Mouse (Mus musculus) midbrain, embryonic 13.5 days (tissue): ENCODE measurements around the gene Pisd. TPM values are rescaled to one million over a fixed set of nuclear protein-coding genes. Genes with fewer than 3 reads are reported as not detected.
A peak's percentile ranks its signal among the peaks of the same experiment; 100 is the strongest.
"Not testable (repeated sequence)": the region's sequence is repeated elsewhere in the genome, so short reads cannot be mapped to it uniquely, and the experiment has no call there.

Source experiments
- ATAC-seq: fragments of 200-750 bp; cut with Nextera tagmentation; 2 replicates; pipeline ENCODE4 v1.8.0; 2017; ENCODE audit warnings: mild to moderate bottlenecking, moderate TSS enrichment, moderate library complexity
- H3K27ac ChIP-seq: fragments of 300-500 bp; sonication (generic); 2 replicates; pipeline ENCODE4 v1.5.1; 2015; ENCODE audit warnings: inconsistent platforms, mild to moderate bottlenecking, moderate library complexity
- H3K27me3 ChIP-seq: fragments of 300-500 bp; sonication (generic); 2 replicates; pipeline ENCODE4 v1.6.1; 2015; ENCODE audit warnings: mild to moderate bottlenecking, inconsistent platforms
- H3K36me3 ChIP-seq: fragments of 300-500 bp; sonication (generic); 2 replicates; pipeline ENCODE4 v1.6.1; 2015; ENCODE audit warnings: mild to moderate bottlenecking, inconsistent platforms
- H3K4me1 ChIP-seq: fragments of 300-500 bp; sonication (generic); replicated peaks from 2 replicates; pipeline ENCODE4 v1.6.1; 2015; ENCODE audit warnings: inconsistent platforms
- H3K4me2 ChIP-seq: fragments of 300-500 bp; sonication (generic); replicated peaks from 2 replicates; pipeline ENCODE4 v1.6.1; 2015; ENCODE audit warnings: moderate library complexity, mild to moderate bottlenecking, inconsistent platforms
- H3K4me3 ChIP-seq: fragments of 300-500 bp; sonication (generic); replicated peaks from 2 replicates; pipeline ENCODE4 v1.5.1; 2015; ENCODE audit warnings: mild to moderate bottlenecking, inconsistent platforms
- H3K9ac ChIP-seq: fragments of 300-500 bp; sonication (generic); replicated peaks from 2 replicates; pipeline ENCODE4 v1.6.1; 2015; ENCODE audit warnings: mild to moderate bottlenecking, inconsistent platforms
- H3K9me3 ChIP-seq: fragments of 300-500 bp; sonication (generic); 2 replicates; pipeline ENCODE4 v1.6.1; 2016; ENCODE audit warnings: mild to moderate bottlenecking, inconsistent platforms
- WGBS: fragments of 180-500 bp; shearing (Covaris S2); methylation state at CpG from one replicate; pipeline ENCODE4 v1.1.7; 2015; 5-methylcytosine and 5-hydroxymethylcytosine counted together
- polyA plus RNA-seq: library from polyadenylated mRNA; unstranded; fragments of >200 nt; fragmentation: Nextera tagmentation; extraction: Ambion mirVana; gene quantifications from 2 replicates; pipeline ENCODE4 v1.2.1, GENCODE M21; 2015

Gene Pisd
- 98.1 and 106 TPM in 2 replicates for polyA plus RNA-seq

GRCm38 (mm10) chr5:32785313-32785915 lies at the start of gene Pisd:
TSS of gene Pisd (minus strand) at chr5:32785646.
- no peaks in the 10 kb centered on the region for H3K9me3 ChIP-seq
- H3K27ac ChIP-seq: peak within 1 kb of the TSS; percentile 81
- H3K4me2 ChIP-seq: peak within 1 kb of the TSS; percentile 79
- peak within 1 kb of the TSS; percentile 63 for H3K4me3 ChIP-seq
- H3K9ac ChIP-seq: peak within 1 kb of the TSS; percentile 65
- peaks cover 10% of the 10 kb centered on the region; the same call in 1 of the 2 replicates for H3K36me3 ChIP-seq
- under 1% methylated on average over 52 of the region's 52 CpGs for WGBS
- peaks cover 15% of the 10 kb centered on the region for H3K4me1 ChIP-seq
- no peaks in the 10 kb centered on the region for H3K27me3 ChIP-seq
- peak; percentile 100 for ATAC-seq

DNA sequence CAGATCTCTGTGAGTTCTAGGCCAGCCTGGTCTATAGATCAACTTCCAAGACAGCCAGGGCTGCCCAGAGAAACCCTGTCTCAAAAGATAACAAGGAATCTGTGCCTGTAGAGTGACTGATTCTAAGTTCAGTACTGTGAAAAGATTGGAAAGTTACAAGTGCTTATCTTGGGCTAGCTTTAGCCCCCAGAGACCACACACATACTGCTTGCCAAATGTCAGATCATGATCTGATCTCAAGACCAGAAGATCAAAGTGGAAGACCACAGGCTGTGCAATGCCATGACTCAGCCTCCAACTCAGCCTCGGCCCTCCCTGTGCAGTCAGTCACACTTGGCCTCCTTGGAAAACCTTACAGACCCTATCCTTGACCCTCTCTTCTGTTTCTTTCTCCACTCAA lies 49.1 kb upstream of the Pisd start:
- WGBS: 100% methylated on average over 1 of the region's 1 CpGs

GRCm38 (mm10) chr5:32830054-32830453 lies 44.6 kb upstream of the Pisd start:
- H3K27ac ChIP-seq: no peak overlapping the region
- ATAC-seq: no peak
- H3K4me1 ChIP-seq: no peaks in the 10 kb centered on the region
- H3K4me2 ChIP-seq: no peak overlapping the region
- no peak overlapping the region for H3K9ac ChIP-seq
- no peak overlapping the region for H3K4me3 ChIP-seq
- H3K27me3 ChIP-seq: no peaks in the 10 kb centered on the region
- WGBS: 96% methylated on average over 2 of the region's 2 CpGs
- peaks cover 87% of the 10 kb centered on the region for H3K36me3 ChIP-seq
- no peaks in the 10 kb centered on the region for H3K9me3 ChIP-seq

More for the DNA sequence above, 49.1 kb upstream of the Pisd start:
- H3K9me3 ChIP-seq: no peaks in the 10 kb centered on the region
- no peak overlapping the region for H3K4me3 ChIP-seq
- peaks cover 83% of the 10 kb centered on the region for H3K36me3 ChIP-seq
- H3K4me1 ChIP-seq: no peaks in the 10 kb centered on the region
- ATAC-seq: no peak
- no peak overlapping the region for H3K4me2 ChIP-seq
- no peak overlapping the region for H3K27ac ChIP-seq
- H3K9ac ChIP-seq: no peak overlapping the region
- no peaks in the 10 kb centered on the region for H3K27me3 ChIP-seq

GRCm38 (mm10) chr5:32828766-32829165 lies 43.3 kb upstream of the Pisd start:
- not testable (repeated sequence) for H3K4me2 ChIP-seq, H3K9ac ChIP-seq, H3K4me3 ChIP-seq, H3K27ac ChIP-seq, H3K4me1 ChIP-seq, H3K27me3 ChIP-seq, H3K9me3 ChIP-seq, ATAC-seq
- peaks cover 74% of the 10 kb centered on the region for H3K36me3 ChIP-seq
- 95% methylated on average over 1 of the region's 1 CpGs for WGBS

- Histone ChIP-seq H3K9ac (no peak within 1 kb of the TSS), H3K36me3 (peaks cover 70% of the 10 kb centered on the region), H3K4me3 (no peak within 1 kb of the TSS), H3K4me2 (no peak within 1 kb of the TSS), H3K4me1 (no peaks in the 10 kb centered on the region), H3K27ac (no peak within 1 kb of the TSS), H3K27me3 (no peaks in the 10 kb centered on the region), H3K9me3 (no peaks in the 10 kb centered on the region)
- WGBS: 96% methylated on average over 7 of the region's 7 CpGs
- ATAC-seq: no peak
Observed at GRCm38 (mm10) chr5:32827009-32827408, 41.6 kb upstream of the Pisd start, which contains the start of gene Gm20671. TSS of gene Gm20671 (minus strand) at chr5:32827109.

- 91% methylated on average over 8 of the region's 8 CpGs for WGBS
- Histone ChIP-seq H3K4me2 (no peak overlapping the region), H3K9me3 (no peaks in the 10 kb centered on the region), H3K27me3 (no peaks in the 10 kb centered on the region), H3K9ac (no peak overlapping the region), H3K27ac (no peak overlapping the region), H3K4me3 (no peak overlapping the region), H3K4me1 (no peaks in the 10 kb centered on the region), H3K36me3 (peaks cover 65% of the 10 kb centered on the region)
- ATAC-seq: no peak
Observed at GRCm38 (mm10) chr5:32820471-32820870, 35.0 kb upstream of the Pisd start.

GRCm38 (mm10) chr5:32815396-32815795 lies 29.9 kb upstream of the Pisd start:
- no peak overlapping the region for H3K4me3 ChIP-seq
- no peak for ATAC-seq
- no peak overlapping the region for H3K27ac ChIP-seq
- 97% methylated on average over 4 of the region's 4 CpGs for WGBS
- H3K9ac ChIP-seq: no peak overlapping the region
- peaks cover 70% of the 10 kb centered on the region for H3K36me3 ChIP-seq
- H3K4me1 ChIP-seq: no peaks in the 10 kb centered on the region
- H3K27me3 ChIP-seq: no peaks in the 10 kb centered on the region
- no peaks in the 10 kb centered on the region for H3K9me3 ChIP-seq
- H3K4me2 ChIP-seq: no peak overlapping the region

DNA sequence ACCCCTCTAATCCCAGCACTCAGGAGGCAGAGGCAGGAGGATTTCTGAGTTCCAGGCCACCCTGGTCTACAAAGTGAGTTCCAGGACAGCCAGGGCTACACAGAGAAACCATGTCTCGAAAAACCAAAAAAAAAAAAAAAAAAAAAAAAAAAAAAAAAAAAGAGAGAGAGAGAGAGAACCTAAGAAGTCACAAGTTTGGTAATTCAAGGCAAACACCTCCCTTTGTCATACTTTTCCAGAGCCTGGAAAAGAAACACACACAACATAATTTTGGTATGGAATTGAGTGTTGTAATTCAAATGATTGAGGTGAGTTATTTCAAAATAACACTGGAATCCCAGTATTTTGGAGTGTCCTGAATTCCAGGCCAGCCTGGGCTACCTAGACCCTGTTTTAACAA lies 1.0 kb upstream of the Pisd start:
- H3K27ac ChIP-seq, H3K4me2 ChIP-seq, H3K27me3 ChIP-seq, H3K9ac ChIP-seq, ATAC-seq, H3K4me3 ChIP-seq, H3K9me3 ChIP-seq: not testable (repeated sequence)
- H3K36me3 ChIP-seq: peaks cover 17% of the 10 kb centered on the region
- H3K4me1 ChIP-seq: peaks cover 15% of the 10 kb centered on the region
- 100% methylated on average over 1 of the region's 1 CpGs for WGBS

DNA sequence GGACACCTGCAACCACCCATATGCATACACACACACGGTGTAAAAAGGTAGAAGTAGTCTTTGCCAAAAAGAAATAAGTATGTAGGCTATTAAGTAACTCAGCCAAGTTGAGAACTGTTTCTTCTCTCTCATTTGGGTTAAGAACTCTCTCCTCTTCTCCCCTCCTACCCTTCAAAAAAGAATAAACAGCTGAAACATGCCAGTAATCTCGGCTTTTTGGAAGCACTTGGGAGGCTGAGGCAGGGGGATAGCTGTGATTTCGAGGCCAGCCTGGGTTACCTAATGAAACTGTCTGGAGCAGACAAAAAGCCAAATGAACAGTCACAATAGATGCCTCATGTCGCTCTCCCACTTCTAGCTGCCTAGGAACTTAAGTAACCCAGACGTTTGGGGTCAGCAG lies 720 bp downstream of the Pisd start:
- WGBS: 24% methylated on average over 5 of the region's 5 CpGs

GRCm38 (mm10) chr5:32781596-32781995 lies 3.9 kb downstream of the Pisd start:
- Histone ChIP-seq H3K4me3 (no peak overlapping the region), H3K27ac (no peak overlapping the region)
- WGBS: 96% methylated on average over 5 of the region's 5 CpGs

More for the DNA sequence above, 720 bp downstream of the Pisd start:
- H3K27ac ChIP-seq: no peak overlapping the region
- no peaks in the 10 kb centered on the region for H3K9me3 ChIP-seq
- H3K4me1 ChIP-seq: peaks cover 15% of the 10 kb centered on the region
- ATAC-seq: no peak
- peak overlapping the region; percentile 79 for H3K4me2 ChIP-seq
- H3K9ac ChIP-seq: peak overlapping the region; percentile 65
- no peaks in the 10 kb centered on the region for H3K27me3 ChIP-seq
- peaks cover 9% of the 10 kb centered on the region; the same call in 1 of the 2 replicates for H3K36me3 ChIP-seq
- H3K4me3 ChIP-seq: peak overlapping the region; percentile 63

GRCm38 (mm10) chr5:32778168-32778567 lies 7.3 kb downstream of the Pisd start:
- H3K4me2 ChIP-seq: no peak overlapping the region
- H3K4me1 ChIP-seq: no peaks in the 10 kb centered on the region
- no peak for ATAC-seq
- H3K9ac ChIP-seq: no peak overlapping the region
- H3K9me3 ChIP-seq: no peaks in the 10 kb centered on the region
- WGBS: 96% methylated on average over 3 of the region's 3 CpGs
- H3K27me3 ChIP-seq: no peaks in the 10 kb centered on the region
- H3K36me3 ChIP-seq: peaks cover 19% of the 10 kb centered on the region
- no peak overlapping the region for H3K4me3 ChIP-seq
- H3K27ac ChIP-seq: no peak overlapping the region

More at GRCm38 (mm10) chr5:32781596-32781995, 3.9 kb downstream of the Pisd start:
- Histone ChIP-seq H3K9me3 (no peaks in the 10 kb centered on the region), H3K36me3 (peaks cover 6% of the 10 kb centered on the region; the same call in 1 of the 2 replicates), H3K9ac (no peak overlapping the region), H3K27me3 (no peaks in the 10 kb centered on the region), H3K4me2 (no peak overlapping the region), H3K4me1 (peaks cover 15% of the 10 kb centered on the region)
- no peak for ATAC-seq

GRCm38 (mm10) chr5:32772361-32772760 lies 13.1 kb downstream of the Pisd start:
- WGBS: 89% methylated on average over 2 of the region's 2 CpGs
- Histone ChIP-seq H3K9ac (no peak overlapping the region), H3K27ac (no peak overlapping the region), H3K4me1 (no peaks in the 10 kb centered on the region), H3K4me2 (no peak overlapping the region), H3K9me3 (no peaks in the 10 kb centered on the region), H3K4me3 (no peak overlapping the region), H3K36me3 (peaks cover 38% of the 10 kb centered on the region), H3K27me3 (no peaks in the 10 kb centered on the region)
- no peak for ATAC-seq
